Mouse (Mus musculus) urinary bladder, postnatal 14 days (tissue): Measurements from ENCODE around the gene Gtf3c6.

Source experiments
- DNase-seq: peaks from one replicate; pipeline ENCODE4 v3.0.0; 2021; ENCODE audit warnings: low spot score

Gtf3c6 gene

GRCm38 (mm10) chr10:40258976-40259375 is 1.1 kb upstream of the Gtf3c6 start:
- DNase-seq, result peak; percentile 49

GRCm38 (mm10) chr10:40258401-40258966 is 576 bp upstream of the Gtf3c6 start:
- DNase-seq, result peak; percentile 77

- DNase-seq, result peak; percentile 72
Measured at GRCm38 (mm10) chr10:40256716-40257115, 1.2 kb downstream of the Gtf3c6 start.

GRCm38 (mm10) chr10:40250969-40251368 is 6.9 kb downstream of the Gtf3c6 start:
- DNase-seq, result no peak

GRCm38 (mm10) chr10:40249625-40250024 is 8.3 kb downstream of the Gtf3c6 start:
- DNase-seq, result no peak

- DNase-seq, result no peak
Measured at GRCm38 (mm10) chr10:40247166-40247716, 10.7 kb downstream of the Gtf3c6 start.

- DNase-seq, result peak; percentile 81
Measured at GRCm38 (mm10) chr10:40246374-40247165, 11.3 kb downstream of the Gtf3c6 start, which contains the start of gene Rpf2. Gene Rpf2, minus strand, starts transcription at chr10:40247036.

- DNase-seq, result no peak
Measured at GRCm38 (mm10) chr10:40237826-40238225, 20.1 kb downstream of the Gtf3c6 start.

GRCm38 (mm10) chr10:40233241-40233640 is 24.7 kb downstream of the Gtf3c6 start:
- DNase-seq, result no peak

- no peak for DNase-seq
Measured at GRCm38 (mm10) chr10:40232442-40232841, 25.5 kb downstream of the Gtf3c6 start.

GRCm38 (mm10) chr10:40229725-40230124 is 28.2 kb downstream of the Gtf3c6 start:
- no peak for DNase-seq

- peak; percentile 20 for DNase-seq
Measured at GRCm38 (mm10) chr10:40227660-40228303, 30.1 kb downstream of the Gtf3c6 start.

GRCm38 (mm10) chr10:40218874-40219273 is 39.0 kb downstream of the Gtf3c6 start:
- DNase-seq, result no peak

GRCm38 (mm10) chr10:40212443-40213169 is 45.3 kb downstream of the Gtf3c6 start:
- DNase-seq, result peak; percentile 94
